Mouse (Mus musculus) embryonic facial prominence, embryonic 10.5 days (tissue): Measurements from ENCODE around the gene 9130213A22Rik. TPM values are rescaled to one million over a fixed set of nuclear protein-coding genes. Genes with fewer than 3 reads are reported as not detected.

Experiments used
- DNase-seq: peaks from one replicate; pipeline ENCODE4 v3.0.0-alpha.2; 2017; ENCODE audit warnings: low spot score
- H3K27ac ChIP-seq: fragments of 300-500 bp; sonication (generic); replicated peaks from 2 replicates; pipeline ENCODE4 v1.5.1; 2016; ENCODE audit warnings: mild to moderate bottlenecking
- H3K27me3 ChIP-seq: fragments of 300-500 bp; sonication (generic); replicated peaks from 2 replicates; pipeline ENCODE4 v1.6.1; 2016; ENCODE audit warnings: low read depth, mild to moderate bottlenecking; ENCODE audit not compliant: poor library complexity, severe bottlenecking
- H3K36me3 ChIP-seq: fragments of 300-500 bp; sonication (generic); replicated peaks from 2 replicates; pipeline ENCODE4 v1.6.1; 2016; ENCODE audit warnings: mild to moderate bottlenecking, moderate library complexity
- H3K4me1 ChIP-seq: fragments of 300-500 bp; sonication (generic); 2 replicates; pipeline ENCODE4 v1.6.1; 2016
- H3K4me3 ChIP-seq: fragments of 300-500 bp; sonication (generic); 2 replicates; pipeline ENCODE4 v1.5.1; 2016; ENCODE audit warnings: mild to moderate bottlenecking, moderate library complexity
- H3K9me3 ChIP-seq: fragments of 300-500 bp; sonication (generic); 2 replicates; pipeline ENCODE4 v1.6.1; 2016; ENCODE audit warnings: mild to moderate bottlenecking
- WGBS: fragments of 180-500 bp; shearing (Covaris S2); methylation state at CpG from one replicate; pipeline ENCODE4 v1.1.7; 2016; 5-methylcytosine and 5-hydroxymethylcytosine counted together
- polyA plus RNA-seq: library from polyadenylated mRNA; unstranded; fragments of >200 nt; fragmentation: Nextera tagmentation; extraction: Ambion mirVana; gene quantifications from 2 replicates; pipeline ENCODE4 v1.2.1, GENCODE M21; 2016

9130213A22Rik gene
- polyA plus RNA-seq, 1 experiment from 2014 or later = 0.12 TPM

GRCm38 (mm10) chr11:69072666-69073064 lies 49.7 kb downstream of the 9130213A22Rik start:
- Histone ChIP-seq H3K4me3 (peak overlapping the region; percentile 75), H3K27ac (peak overlapping the region; percentile 95), H3K9me3 (no peaks in the 10 kb centered on the region), H3K27me3 (no peaks in the 10 kb centered on the region), H3K36me3 (no peaks in the 10 kb centered on the region), H3K4me1 (peaks cover 40% of the 10 kb centered on the region)
- 14% methylated on average over 9 of the region's 9 CpGs for WGBS
- DNase-seq = no peak

- Histone ChIP-seq H3K4me3 (peak overlapping the region; percentile 75), H3K4me1 (peaks cover 44% of the 10 kb centered on the region), H3K27me3 (no peaks in the 10 kb centered on the region), H3K27ac (peak overlapping the region; percentile 95; the same call in 1 of the 2 replicates), H3K36me3 (no peaks in the 10 kb centered on the region), H3K9me3 (no peaks in the 10 kb centered on the region)
- DNase-seq = no peak
- 86% methylated on average over 11 of the region's 11 CpGs for WGBS
Observed at GRCm38 (mm10) chr11:69072234-69072633, 50.2 kb downstream of the 9130213A22Rik start.

- no peaks in the 10 kb centered on the region for H3K36me3 ChIP-seq
- H3K27me3 ChIP-seq = no peaks in the 10 kb centered on the region
- DNase-seq = no peak
- H3K4me3 ChIP-seq = peak overlapping the region; percentile 75
- peak overlapping the region; percentile 96 for H3K27ac ChIP-seq
- no peaks in the 10 kb centered on the region for H3K9me3 ChIP-seq
- H3K4me1 ChIP-seq = peaks cover 54% of the 10 kb centered on the region
- 21% methylated on average over 9 of the region's 9 CpGs for WGBS
Observed at GRCm38 (mm10) chr11:69071262-69071661, 51.1 kb downstream of the 9130213A22Rik start.

- peak within 1 kb of the TSS; percentile 75 for H3K4me3 ChIP-seq
- no peaks in the 10 kb centered on the region for H3K36me3 ChIP-seq
- peak within 1 kb of the TSS; percentile 96 for H3K27ac ChIP-seq
- H3K4me1 ChIP-seq = peaks cover 58% of the 10 kb centered on the region
- H3K27me3 ChIP-seq = no peaks in the 10 kb centered on the region
- WGBS = under 1% methylated on average over 47 of the region's 47 CpGs
- peak; percentile 95 for DNase-seq
- H3K9me3 ChIP-seq = no peaks in the 10 kb centered on the region
Observed at GRCm38 (mm10) chr11:69070590-69071222, 51.7 kb downstream of the 9130213A22Rik start, which contains the start of gene Tmem107. Gene Tmem107 (plus strand): TSS chr11:69070806.

GRCm38 (mm10) chr11:69070093-69070492 lies 52.3 kb downstream of the 9130213A22Rik start:
- H3K36me3 ChIP-seq = no peaks in the 10 kb centered on the region
- no peaks in the 10 kb centered on the region for H3K27me3 ChIP-seq
- peak overlapping the region; percentile 96 for H3K27ac ChIP-seq
- under 1% methylated on average over 13 of the region's 13 CpGs for WGBS
- peaks cover 58% of the 10 kb centered on the region for H3K4me1 ChIP-seq
- no peaks in the 10 kb centered on the region for H3K9me3 ChIP-seq
- H3K4me3 ChIP-seq = peak overlapping the region; percentile 75
- no peak for DNase-seq

Other genes starting within 250 kb of the 9130213A22Rik start
- gene Rnf222, start 234.0 kb downstream of the 9130213A22Rik start, polyA plus RNA-seq = not detected in 2 replicates
- gene Rpl26, start 221.0 kb downstream of the 9130213A22Rik start, polyA plus RNA-seq = 1,085 and 1,128 TPM in 2 replicates
- gene Odf4, start 195.5 kb downstream of the 9130213A22Rik start, polyA plus RNA-seq = not detected in 2 replicates
- gene Arhgef15, start 165.1 kb downstream of the 9130213A22Rik start, polyA plus RNA-seq = 8.9 and 9.2 TPM in 2 replicates
- gene Slc25a35, start 154.5 kb downstream of the 9130213A22Rik start, polyA plus RNA-seq = 2.4 and 2.7 TPM in 2 replicates
- gene Rangrf, start 147.4 kb downstream of the 9130213A22Rik start, polyA plus RNA-seq = 87.7 and 93.0 TPM in 2 replicates
- 70.1 and 71.9 TPM in 2 replicates for gene Pfas, start 114.1 kb downstream of the 9130213A22Rik start, polyA plus RNA-seq
- gene Ctc1, start 106.7 kb downstream of the 9130213A22Rik start, polyA plus RNA-seq = 100 and 103 TPM in 2 replicates
- gene Aurkb, start 76.9 kb downstream of the 9130213A22Rik start, polyA plus RNA-seq = 215 and 218 TPM in 2 replicates
- 5.3 and 5.9 TPM in 2 replicates for gene Borcs6, start 62.9 kb downstream of the 9130213A22Rik start, polyA plus RNA-seq
- gene Tmem107, start 51.8 kb downstream of the 9130213A22Rik start, polyA plus RNA-seq = 41.0 and 44.5 TPM in 2 replicates
- 60.9 and 70.0 TPM in 2 replicates for gene Vamp2, start 34.1 kb downstream of the 9130213A22Rik start, polyA plus RNA-seq
- gene Per1, start 27.4 kb downstream of the 9130213A22Rik start, polyA plus RNA-seq = 6.1 and 7.3 TPM in 2 replicates
- gene Hes7, start 2.2 kb downstream of the 9130213A22Rik start, polyA plus RNA-seq = 0.16 and 0.36 TPM in 2 replicates
- 0.04 and 0.19 TPM in 2 replicates for gene Aloxe3, start 3.3 kb upstream of the 9130213A22Rik start, polyA plus RNA-seq
- 0.27 TPM in 1 of 2 replicates, not detected in the other for gene Alox12b, start 34.4 kb upstream of the 9130213A22Rik start, polyA plus RNA-seq
- 0.09 and 0.13 TPM in 2 replicates for gene Alox8, start 75.3 kb upstream of the 9130213A22Rik start, polyA plus RNA-seq
- not detected in 2 replicates for gene Gucy2e, start 114.4 kb upstream of the 9130213A22Rik start, polyA plus RNA-seq
- 34.1 and 37.3 TPM in 2 replicates for gene Cntrob, start 201.2 kb upstream of the 9130213A22Rik start, polyA plus RNA-seq
- gene Trappc1, start 201.4 kb upstream of the 9130213A22Rik start, polyA plus RNA-seq = 152 and 159 TPM in 2 replicates
- gene Kcnab3, start 203.7 kb upstream of the 9130213A22Rik start, polyA plus RNA-seq = 0.75 and 1.1 TPM in 2 replicates
- gene Rnf227, start 217.9 kb upstream of the 9130213A22Rik start, polyA plus RNA-seq = 18.7 and 18.8 TPM in 2 replicates
- gene Chd3, start 246.8 kb upstream of the 9130213A22Rik start, polyA plus RNA-seq = 46.2 and 55.9 TPM in 2 replicates